Mouse (Mus musculus) lung, embryonic 14.5 days (tissue): ENCODE measurements at regions not wholly inside any gene's neighbourhood (a gene's known extent, or its start where the extent isn't known, plus 50 kb on each side); places are given as distances from the start of the nearest gene placed in this dataset.
"Not testable (repeated sequence)": the region's sequence is repeated elsewhere in the genome, so short reads cannot be mapped to it uniquely, and the experiment has no call there.

ENCODE experiments used
- ATAC-seq: fragments of 200-750 bp; cut with Nextera tagmentation; 2 replicates; pipeline ENCODE4 v1.8.0; 2017; ENCODE audit warnings: mild to moderate bottlenecking, moderate TSS enrichment, moderate library complexity; ENCODE audit not compliant: insufficient read depth
- DNase-seq: peaks from one replicate; pipeline ENCODE4 v3.0.0-alpha.2; 2015
- H3K27ac ChIP-seq: fragments of 300-500 bp; sonication (generic); 2 replicates; pipeline ENCODE4 v1.5.1; 2014; ENCODE audit warnings: low read depth, mild to moderate bottlenecking, moderate library complexity
- H3K27me3 ChIP-seq: fragments of 300-500 bp; sonication (generic); 2 replicates; pipeline ENCODE4 v1.6.1; 2014; ENCODE audit warnings: low read length, control low read depth; ENCODE audit not compliant: insufficient read depth
- H3K36me3 ChIP-seq: fragments of 300-500 bp; sonication (generic); 2 replicates; pipeline ENCODE4 v1.6.1; 2014; ENCODE audit warnings: control low read depth; ENCODE audit not compliant: insufficient read depth
- H3K4me1 ChIP-seq: fragments of 300-500 bp; sonication (generic); 2 replicates; pipeline ENCODE4 v1.6.1; 2014; ENCODE audit warnings: antibody characterized with exemption, control low read depth; ENCODE audit not compliant: insufficient read depth
- H3K4me2 ChIP-seq: fragments of 300-500 bp; sonication (generic); 2 replicates; pipeline ENCODE4 v1.6.1; 2014; ENCODE audit warnings: mild to moderate bottlenecking
- H3K4me3 ChIP-seq: fragments of 300-500 bp; sonication (generic); 2 replicates; pipeline ENCODE4 v1.5.1; 2014; ENCODE audit warnings: low read depth, low read length
- H3K9ac ChIP-seq: fragments of 300-500 bp; sonication (generic); 2 replicates; pipeline ENCODE4 v1.6.1; 2014
- H3K9me3 ChIP-seq: fragments of 300-500 bp; sonication (generic); 2 replicates; pipeline ENCODE4 v1.6.1; 2016; ENCODE audit warnings: low read depth, low read length, control low read depth
- CTCF ChIP-seq: IDR thresholded peaks from 2 replicates; pipeline ENCODE4 v1.5.1; 2016; ENCODE audit warnings: antibody characterized with exemption, low read depth
- WGBS: fragments of 180-500 bp; shearing (Covaris S2); extraction: QIAGEN DNeasy Blood & Tissue Kit; methylation state at CpG from one replicate; pipeline ENCODE4 v1.1.7; 2014; 5-methylcytosine and 5-hydroxymethylcytosine counted together

- DNase-seq (peak; percentile 94), ATAC-seq (no peak)
- Histone ChIP-seq H3K4me3 (no peak overlapping the region), H3K27me3 (no peaks in the 10 kb centered on the region), H3K9me3 (no peaks in the 10 kb centered on the region), H3K27ac (no peak overlapping the region), H3K36me3 (no peaks in the 10 kb centered on the region), H3K4me2 (no peak overlapping the region), H3K9ac (no peak overlapping the region), H3K4me1 (no peaks in the 10 kb centered on the region)
- peak; percentile 92 for TF ChIP-seq CTCF
- 15% methylated on average over 7 of the region's 7 CpGs for WGBS
These were observed 293.1 kb upstream of the Slc7a14 start for GRCm38 (mm10) chr3:31603237-31603636.

GRCm38 (mm10) chr3:31596581-31596980 lies 286.4 kb upstream of the Slc7a14 start:
- not testable (repeated sequence) for ATAC-seq, DNase-seq, H3K4me2 ChIP-seq, H3K9me3 ChIP-seq, H3K9ac ChIP-seq, H3K27me3 ChIP-seq, H3K36me3 ChIP-seq, H3K27ac ChIP-seq, H3K4me3 ChIP-seq, H3K4me1 ChIP-seq
- whole genome bisulfite sequencing, result 71% methylated on average over 4 of the region's 4 CpGs

GRCm38 (mm10) chr3:31585971-31586370 lies 275.8 kb upstream of the Slc7a14 start:
- ATAC-seq (no peak), DNase-seq (peak; percentile 2)
- Histone ChIP-seq H3K4me2 (no peak overlapping the region), H3K9ac (no peak overlapping the region), H3K4me1 (no peaks in the 10 kb centered on the region), H3K36me3 (no peaks in the 10 kb centered on the region), H3K4me3 (no peak overlapping the region), H3K9me3 (no peaks in the 10 kb centered on the region), H3K27me3 (no peaks in the 10 kb centered on the region), H3K27ac (no peak overlapping the region)
- WGBS, result 63% methylated on average over 2 of the region's 2 CpGs
- TF ChIP-seq CTCF, result 0 out of 2 replicates have a peak, but pooled peaks have one; percentile 10

GRCm38 (mm10) chr3:31573849-31574248 lies 263.7 kb upstream of the Slc7a14 start:
- no peak for TF ChIP-seq CTCF
- DNase-seq, result no peak
- ATAC-seq, result no peak

More at GRCm38 (mm10) chr3:31573849-31574248, 263.7 kb upstream of the Slc7a14 start:
- Histone ChIP-seq H3K9ac (no peak overlapping the region), H3K9me3 (peaks cover 4% of the 10 kb centered on the region; the same call in 1 of the 2 replicates), H3K27ac (no peak overlapping the region), H3K27me3 (no peaks in the 10 kb centered on the region), H3K36me3 (no peaks in the 10 kb centered on the region), H3K4me2 (no peak overlapping the region), H3K4me3 (no peak overlapping the region), H3K4me1 (no peaks in the 10 kb centered on the region)
- 87% methylated on average over 3 of the region's 3 CpGs for WGBS
